Mouse (Mus musculus) kidney, postnatal 36 days (tissue): ENCODE data around the gene Polr2l.
"Not testable (repeated sequence)": the region's sequence is repeated elsewhere in the genome, so short reads cannot be mapped to it uniquely, and the experiment has no call there.

Source experiments
- DNase-seq, 2 experiments: peaks; one replicate each; pipeline ENCODE4 v3.0.0; 2021 to 2022; ENCODE audit warnings: mixed read lengths in 2 of 2

Polr2l gene

GRCm38 (mm10) chr7:141447110-141447991 is 27.6 kb downstream of the Polr2l start, which contains the start of gene Rplp2:
TSS of gene Rplp2 (plus strand) at chr7:141447370.
- DNase-seq: peak; percentile 95 to 96

GRCm38 (mm10) chr7:141446374-141446773 is 28.6 kb downstream of the Polr2l start:
- DNase-seq: not testable (repeated sequence)

DNA sequence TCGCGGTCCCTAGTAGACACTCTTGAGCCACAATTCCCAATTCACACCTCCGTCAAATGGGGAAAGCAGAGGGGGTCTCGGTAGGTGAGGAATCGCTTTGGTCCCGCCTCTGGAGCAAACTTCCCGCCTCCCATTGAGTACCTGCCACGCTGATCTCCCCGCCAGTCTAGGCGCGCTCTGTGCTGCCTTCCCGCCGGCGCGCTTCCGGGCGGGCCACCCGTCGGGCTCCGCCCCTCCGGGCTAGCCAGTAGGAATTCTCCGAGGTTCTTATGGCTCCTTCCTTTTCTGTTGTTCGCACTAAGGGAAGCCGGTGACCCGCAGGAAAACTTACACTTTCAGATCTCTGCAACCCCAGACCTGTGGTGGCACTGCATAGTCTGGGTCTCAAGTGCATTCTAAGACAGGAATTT is 31.1 kb downstream of the Polr2l start, which contains the start of gene Pidd1:
Gene Pidd1, minus strand, starts transcription at position 198 of the 410 bp plus-strand sequence.
- peak; percentile 77 to 85 for DNase-seq

GRCm38 (mm10) chr7:141443081-141443821 is 31.7 kb downstream of the Polr2l start:
- peak in 1 of 2 experiments; percentile 42 for DNase-seq

DNA sequence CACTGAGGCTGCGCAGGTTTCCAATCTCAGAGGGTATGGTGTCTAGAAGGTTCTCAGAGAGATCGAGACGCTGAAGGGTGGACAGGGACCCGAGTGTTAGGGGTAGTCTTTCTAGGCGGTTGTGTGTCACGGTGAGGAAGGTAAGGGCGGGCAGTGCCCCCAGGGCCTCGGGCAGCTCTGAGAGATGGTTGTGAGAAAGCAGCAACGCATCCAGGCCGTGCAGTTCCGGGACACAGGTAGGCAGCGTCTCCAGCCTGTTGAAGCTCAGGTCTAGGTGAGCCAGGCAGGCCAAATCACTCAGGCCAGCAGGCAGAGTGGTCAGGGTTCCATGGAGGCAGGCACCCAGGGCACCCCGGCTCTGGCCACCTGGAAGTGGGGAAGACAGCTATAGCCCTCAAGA is 32.7 kb downstream of the Polr2l start:
- DNase-seq: no peak

DNA sequence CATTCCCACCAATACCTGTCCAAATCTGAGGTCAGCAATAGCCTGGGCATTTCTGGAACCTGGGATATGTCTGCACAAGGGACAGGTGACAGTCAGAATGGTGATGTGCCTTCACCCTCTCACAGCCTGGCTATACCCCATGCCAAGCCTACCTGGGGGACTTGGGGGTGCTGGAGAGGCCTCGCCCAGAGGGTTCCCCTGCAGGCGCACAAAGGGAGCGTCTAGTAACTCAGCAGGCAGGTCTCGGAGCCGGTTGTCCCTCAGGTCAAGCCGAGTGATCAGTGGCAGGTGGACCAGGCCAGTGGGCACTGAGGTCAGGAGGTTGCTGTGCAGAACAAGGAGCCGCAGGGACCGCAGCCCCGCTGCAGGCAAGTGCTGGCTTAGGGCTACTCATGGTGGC is 33.5 kb downstream of the Polr2l start:
- DNase-seq: no peak

DNA sequence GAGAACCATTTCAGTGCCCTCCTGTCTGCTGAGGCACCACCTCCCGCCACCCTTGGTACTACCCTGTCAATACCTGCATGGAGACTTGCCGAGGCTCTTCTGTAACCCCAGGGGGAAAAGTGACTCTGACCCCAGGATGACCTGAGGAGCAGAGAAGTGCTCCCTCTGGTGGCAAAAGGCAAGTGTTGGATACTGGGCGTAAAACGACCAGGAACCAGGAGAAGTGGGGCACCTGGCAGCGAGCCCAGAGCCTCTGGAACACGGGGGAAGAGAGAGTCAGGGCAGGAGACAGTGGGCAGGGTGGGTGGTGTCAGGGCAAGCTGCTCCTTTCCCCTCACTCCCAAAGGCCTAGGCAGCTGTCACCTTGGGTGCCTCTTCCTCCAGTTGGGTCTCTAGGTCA is 34.3 kb downstream of the Polr2l start:
- peak; percentile 78 to 88 for DNase-seq

DNA sequence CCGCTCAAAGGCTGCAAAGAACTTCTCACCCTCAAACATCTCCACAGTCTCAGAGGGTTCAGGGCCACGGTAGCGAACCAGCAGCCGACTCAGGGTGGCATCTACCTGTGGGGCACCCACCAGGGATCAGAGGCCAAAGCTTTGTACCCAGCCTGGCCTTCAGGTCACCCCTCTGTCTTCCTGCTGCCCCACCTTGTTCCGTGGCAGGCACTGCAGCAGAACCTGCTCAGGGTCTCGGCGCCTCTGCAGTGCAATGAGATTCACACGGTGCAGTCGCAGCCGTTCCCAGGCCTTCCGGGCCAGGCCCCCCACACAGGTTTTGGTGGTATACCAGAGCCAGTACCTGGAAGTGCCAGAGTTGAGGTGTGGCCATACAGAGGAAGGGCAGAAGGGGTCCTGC is 35.1 kb downstream of the Polr2l start:
- no peak for DNase-seq

DNA sequence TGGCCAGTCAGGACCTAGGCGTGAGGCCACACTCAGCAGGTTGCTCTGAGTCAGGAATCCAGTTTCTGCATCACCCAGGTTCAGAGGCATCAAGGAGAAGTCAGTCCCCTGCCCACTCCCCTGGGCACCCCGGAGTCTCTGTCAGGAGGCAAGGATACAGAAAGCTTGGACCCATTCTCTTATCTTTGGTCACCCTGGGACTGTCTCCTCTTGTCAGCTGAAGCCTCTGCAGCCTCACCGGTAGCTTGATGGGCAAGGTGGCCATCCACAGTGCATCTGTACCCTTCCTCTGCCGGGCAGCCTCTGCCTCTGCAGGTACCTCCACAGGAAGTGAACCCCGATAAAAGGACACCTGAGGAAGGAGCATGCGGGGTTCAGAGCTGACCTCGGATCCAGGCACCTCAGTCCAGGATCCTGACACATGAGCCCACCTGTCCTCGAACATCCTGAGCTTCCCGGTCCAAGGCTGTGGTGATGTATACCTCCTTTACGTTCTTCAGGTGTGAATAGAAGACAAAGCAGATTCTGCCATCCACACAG is 35.7 kb downstream of the Polr2l start:
- no peak for DNase-seq

DNA sequence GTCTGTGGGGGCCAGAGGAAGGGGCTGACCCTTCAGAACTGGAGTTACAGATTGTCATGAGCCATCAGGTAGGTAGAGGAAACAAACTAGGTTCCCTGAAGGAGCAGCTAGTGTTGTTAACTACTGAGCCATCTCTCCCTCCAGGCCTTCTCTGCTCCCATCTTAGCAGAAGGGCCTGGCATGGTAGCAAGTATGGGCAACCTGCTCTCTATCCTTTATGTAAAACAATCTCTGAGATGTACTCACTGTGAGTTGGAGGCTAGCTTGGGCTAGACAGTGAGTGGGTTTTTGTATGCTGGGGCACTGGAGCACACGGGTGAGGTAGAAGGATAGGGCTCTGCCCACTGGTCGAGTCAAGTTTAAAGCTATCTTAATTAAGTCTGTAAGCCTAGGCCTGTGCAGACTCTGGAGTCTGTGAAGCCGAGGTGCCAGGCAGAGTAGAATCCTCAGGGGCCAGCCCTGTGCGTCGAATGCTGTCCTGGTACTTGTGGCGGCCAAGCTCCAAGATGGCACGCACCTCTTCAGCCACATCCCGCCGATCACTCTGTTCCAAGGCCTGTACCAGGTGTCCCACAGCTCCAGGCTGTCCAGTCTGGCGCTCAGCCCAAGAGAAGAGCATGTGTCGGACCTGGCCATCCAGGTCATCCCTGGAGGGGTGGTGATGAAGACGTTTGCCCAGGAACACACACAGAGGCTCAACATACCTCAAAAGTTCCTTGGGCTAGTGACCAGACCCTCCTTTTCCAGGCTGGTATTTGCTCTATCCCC is 36.5 kb downstream of the Polr2l start:
- no peak for DNase-seq

DNA sequence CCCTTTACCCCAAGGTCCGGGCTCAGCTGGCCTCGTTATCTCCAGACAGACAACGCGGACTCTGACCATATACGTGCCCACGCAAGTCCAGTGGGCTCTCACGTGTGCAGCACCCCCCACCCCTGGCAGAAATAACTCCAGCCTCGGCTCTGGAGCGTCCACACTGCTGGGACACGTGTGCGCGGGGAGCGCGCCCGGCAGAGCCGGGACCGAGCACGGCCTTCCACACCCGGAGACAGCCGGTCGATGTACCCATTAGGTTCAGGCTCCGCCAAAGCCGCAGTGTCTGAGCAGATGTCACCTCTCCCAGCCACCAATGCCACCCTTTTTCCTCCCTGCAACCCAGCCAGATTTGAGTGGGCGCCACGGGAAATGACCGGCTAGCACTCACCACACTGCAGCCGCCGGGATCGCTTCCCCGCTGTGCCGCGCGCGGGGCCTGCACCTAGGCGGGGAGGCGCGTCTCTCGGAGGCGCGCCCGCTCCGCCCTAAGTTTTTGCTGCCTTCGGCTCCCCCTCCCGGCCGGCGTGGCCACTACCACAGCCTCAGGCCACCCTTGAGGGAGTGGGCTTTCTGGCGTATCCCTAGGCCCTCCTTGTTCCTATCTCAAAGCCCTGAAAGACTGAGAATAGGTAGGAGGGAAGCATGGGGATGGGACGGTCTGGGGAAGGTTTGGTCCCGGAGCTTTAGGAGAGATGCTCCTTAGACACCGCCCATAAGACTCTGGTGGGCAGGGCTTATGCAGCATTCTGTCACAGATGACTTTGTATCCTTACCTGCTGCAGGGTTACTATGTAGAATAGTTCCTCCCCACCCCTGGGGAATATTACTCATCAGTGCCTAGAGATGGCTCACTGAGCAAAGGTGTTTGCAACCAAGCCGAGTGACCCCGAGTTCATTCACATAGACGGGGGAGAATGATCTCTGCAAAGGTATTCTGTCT is 37.5 kb downstream of the Polr2l start, which contains the start of gene Slc25a22:
Gene Slc25a22, minus strand, starts transcription at position 715 of the 943 bp plus-strand sequence.
- DNase-seq: peak; percentile 81 to 91

- no peak for DNase-seq
Observed at GRCm38 (mm10) chr7:141436523-141436892, 38.4 kb downstream of the Polr2l start.

GRCm38 (mm10) chr7:141435856-141436522 is 38.9 kb downstream of the Polr2l start:
- DNase-seq: peak in 1 of 2 experiments; percentile 47

- peak; percentile 65 to 76 for DNase-seq
Observed at GRCm38 (mm10) chr7:141435129-141435855, 39.6 kb downstream of the Polr2l start.

DNA sequence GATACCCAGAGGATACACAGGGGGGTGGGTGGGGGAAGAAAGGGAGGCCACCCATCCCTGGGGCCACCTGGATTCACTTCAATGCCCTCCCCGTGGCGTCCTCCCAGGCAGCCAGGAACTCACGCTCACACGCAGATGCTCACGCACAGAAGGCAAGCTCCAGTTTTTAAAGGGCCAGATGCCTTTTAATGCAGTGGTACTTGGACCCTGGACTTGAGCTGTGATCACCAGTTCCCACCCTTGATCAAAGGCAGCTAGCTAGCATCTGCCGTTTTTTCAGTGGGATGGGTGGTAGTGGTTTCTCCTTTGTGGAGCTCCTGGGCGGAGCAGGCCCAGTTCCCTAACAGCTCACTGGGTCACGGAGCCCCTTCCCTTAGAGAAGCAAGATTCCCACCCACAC is 40.5 kb downstream of the Polr2l start:
- DNase-seq: peak; percentile 56 to 59

DNA sequence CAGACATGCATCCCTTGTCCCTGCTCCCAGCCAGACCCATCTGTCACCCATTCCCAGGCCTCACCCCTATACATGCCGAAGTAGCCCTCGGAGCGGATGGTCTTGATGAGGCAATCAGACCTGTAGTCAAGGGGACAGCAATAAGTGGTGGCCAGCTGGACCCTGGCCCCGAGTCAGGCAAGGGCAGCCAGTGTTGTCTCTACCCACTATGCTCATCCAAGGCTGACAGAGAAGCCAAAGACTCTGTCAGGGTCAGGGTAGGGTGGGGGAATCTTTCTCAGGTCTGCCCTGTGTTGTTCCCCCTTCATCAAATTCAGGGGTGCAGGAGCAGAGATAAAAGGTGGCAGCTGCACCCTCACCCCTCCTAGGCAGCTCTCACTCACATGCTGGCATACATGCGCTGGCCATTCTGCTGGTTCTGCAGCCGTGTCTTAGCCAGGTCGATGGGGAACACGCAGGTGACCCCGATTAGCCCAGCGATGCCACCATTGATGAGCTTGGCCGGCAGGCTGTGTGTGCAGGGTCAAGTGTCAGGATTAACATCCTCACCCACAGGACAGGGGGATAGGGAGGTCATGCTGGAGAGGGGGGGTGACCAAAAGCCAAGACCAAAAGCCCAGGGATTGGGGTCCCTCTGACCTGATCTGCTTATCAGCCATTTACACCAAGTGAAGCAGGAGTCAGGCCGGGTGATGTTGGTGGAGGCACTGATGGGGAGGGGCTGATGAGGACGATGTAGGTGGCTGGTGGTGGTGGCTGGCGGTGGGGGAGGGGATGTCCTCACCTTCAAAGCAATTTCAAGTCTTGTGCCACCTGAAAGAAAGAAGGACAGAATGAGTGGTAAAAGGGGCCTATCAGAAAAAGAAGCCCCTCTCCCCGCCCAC is 41.2 kb downstream of the Polr2l start:
- no peak for DNase-seq

- peak; percentile 80 to 87 for DNase-seq
Observed at GRCm38 (mm10) chr7:141432741-141433516, 42.0 kb downstream of the Polr2l start.

DNA sequence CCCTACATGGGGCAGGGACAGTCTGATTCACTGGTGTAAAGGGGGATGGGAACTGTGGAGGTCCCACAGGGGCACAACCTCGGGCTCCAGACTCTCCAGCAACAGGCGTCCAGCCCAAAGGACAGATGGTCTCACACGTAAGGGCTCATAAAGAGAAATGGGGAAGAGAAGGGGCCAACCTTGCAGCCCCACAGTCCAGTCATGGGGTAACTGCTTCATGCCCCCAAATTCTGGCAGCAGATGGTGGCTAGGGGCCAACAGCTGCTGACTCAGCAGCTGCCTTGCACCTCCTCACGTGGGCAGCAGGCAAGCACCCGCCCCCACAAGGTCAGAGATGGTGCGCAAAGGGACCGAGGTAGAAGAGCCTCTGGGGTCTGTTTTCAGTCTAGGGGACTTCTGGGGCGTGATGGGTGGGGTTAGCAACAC is 42.7 kb downstream of the Polr2l start:
- DNase-seq: peak; percentile 71 to 73
